Mouse (Mus musculus) spleen, postnatal 14 days (tissue): Measurements from ENCODE around the gene Actr10.
A peak's percentile ranks its signal among the peaks of the same experiment; 100 is the strongest.

Experiments
- DNase-seq, 2 experiments: peaks; one replicate each; pipeline ENCODE4 v3.0.0; 2021 to 2022; ENCODE audit warnings: low spot score in 2 of 2

Gene Actr10

DNA sequence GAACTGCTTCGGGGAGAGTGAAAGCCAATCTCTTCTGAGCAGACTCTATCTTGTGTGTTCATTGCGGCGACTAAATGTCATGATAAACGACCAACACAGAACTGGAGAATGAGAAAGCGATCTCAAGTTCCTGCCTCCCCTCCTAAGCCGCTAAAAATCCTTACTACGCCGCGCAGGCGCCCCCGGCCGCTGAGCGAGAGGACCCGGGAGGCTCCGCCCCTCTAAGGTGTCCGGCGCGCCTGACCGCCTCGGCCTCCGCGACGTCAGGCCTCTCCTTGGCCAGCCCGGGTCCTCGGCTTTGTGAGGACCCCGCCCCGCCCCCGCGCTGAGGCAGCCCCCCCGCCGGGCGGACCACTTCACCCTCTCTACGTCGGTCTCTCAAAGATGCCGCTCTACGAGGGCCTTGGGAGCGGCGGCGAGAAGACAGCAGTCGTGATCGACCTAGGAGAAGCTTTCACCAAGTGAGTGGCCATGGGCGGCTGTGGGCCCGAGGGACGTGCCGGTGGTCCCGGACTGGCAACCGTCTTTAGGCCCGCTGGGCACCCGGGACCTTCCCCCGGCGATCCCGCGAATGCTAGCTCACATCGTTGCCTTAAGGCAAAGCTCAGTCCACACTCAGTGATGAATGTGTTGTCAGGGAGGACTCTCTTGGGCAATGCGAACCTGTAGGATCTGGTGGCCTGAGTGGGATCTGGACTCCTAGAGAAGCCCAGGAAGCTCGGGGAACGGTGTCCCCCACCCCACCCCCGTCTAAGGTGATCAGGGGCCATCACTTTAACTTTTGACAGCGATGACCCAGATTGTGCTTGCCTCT is at the start of gene Actr10:
TSS of gene Actr10 (plus strand) at position 287 of the 814 bp plus-strand sequence.
- DNase-seq: peak; percentile 90 to 93

DNA sequence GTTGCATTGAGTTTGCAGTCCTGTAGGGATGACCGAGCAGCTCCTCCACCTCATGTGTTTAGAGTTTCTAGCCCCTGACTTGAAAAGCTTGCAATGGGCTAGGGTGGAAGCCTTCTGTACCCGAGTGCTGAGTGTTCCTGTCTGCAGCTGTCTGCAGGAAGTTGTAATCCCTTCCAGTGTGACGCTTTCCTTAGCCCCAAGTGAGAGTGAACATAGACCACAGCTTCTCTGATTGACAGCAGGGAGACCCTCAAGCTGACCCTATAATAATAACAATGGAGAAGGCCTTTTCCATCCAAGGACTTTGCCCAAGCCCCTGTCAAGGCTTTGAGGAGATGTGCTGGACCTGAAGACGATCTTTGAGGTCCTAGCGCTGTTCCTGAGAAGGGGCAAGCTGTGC is 47.3 kb upstream of the Actr10 start:
- no peak for DNase-seq

DNA sequence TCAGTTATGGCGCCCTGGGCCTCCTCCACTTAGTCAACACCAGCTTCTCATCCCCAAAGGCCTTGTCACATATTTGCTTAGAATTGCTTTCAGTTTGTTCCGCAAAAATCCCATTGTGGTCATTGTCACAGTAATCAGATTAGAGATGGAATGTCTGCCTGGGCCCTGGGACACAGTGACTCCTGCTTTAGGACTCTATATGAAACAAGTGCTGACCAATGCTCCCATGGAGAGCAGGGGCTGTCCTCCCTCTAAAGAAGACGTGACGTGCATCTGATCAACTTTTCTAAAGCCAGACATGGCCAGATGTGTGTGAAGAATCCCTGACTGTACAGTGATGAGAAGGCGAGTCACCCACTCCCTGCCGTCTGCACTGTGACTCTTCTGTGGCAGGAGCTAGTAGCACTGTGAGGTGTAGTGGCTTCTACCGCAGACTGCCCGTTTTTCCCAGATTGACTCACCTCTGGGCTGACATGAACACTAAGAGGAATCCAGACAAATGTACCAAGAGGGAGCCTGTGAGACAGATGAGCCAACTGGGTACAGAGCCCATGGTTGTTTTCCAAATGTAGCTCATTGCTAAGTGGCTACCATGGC is 46.7 kb upstream of the Actr10 start:
- DNase-seq: no peak

DNA sequence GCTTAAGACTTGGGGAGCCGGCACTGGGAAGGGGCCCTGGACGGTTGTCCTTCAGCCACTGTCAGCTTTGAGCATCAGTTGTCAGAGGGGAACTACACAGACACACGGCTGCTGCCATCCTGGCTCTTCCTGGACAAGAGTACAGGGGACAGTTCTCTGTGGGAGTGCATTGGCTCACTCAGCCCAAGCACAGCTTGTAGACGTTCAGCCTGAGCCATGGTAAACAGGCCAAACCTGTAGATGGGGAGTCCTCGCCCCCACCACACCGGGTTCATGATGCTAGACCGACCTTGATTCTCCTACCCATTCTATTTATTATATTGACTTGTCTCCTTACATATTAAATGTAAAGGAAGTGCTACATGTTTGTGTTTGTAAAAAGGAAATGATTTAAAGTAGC is 42.4 kb upstream of the Actr10 start:
- DNase-seq: no peak

DNA sequence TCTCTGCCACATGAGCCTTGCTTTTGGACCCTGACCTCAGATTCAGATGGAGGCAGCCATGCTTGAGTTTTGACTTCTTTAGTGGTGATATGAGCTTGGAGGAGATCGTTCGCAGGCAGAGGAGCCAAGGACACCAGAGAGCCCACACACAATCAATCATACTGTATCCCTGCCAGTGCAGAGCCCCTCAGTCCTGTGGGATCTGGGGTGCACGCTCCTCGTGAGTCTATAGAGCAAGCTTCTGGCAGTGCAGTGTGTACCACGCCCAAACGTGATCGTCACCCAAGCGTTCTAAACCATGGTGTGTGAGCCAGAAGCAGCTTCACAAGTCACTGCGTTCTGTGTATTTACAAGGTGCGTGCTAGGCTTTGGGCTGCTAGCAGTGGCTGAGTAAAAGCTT is 41.6 kb upstream of the Actr10 start:
- DNase-seq: no peak

DNA sequence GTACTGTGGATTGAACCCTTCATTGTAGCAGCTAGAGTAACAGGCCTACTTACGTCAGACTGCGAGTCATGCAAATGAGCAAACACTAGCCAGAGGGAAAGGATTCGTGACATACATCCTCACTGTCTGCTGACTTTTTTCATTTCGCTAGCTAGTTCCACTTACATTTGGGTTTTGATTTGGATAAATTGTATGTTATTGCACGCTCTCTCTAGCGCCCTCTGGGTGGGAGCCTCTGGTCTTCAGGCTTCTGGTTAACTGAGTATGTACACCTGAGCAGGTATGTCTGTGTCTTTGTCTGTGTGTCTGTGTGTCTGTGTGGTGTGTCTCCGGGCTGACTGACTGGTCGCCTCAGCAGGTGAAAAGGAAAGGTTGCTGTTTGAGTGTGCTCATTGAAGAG is 40.2 kb upstream of the Actr10 start:
- DNase-seq: no peak

DNA sequence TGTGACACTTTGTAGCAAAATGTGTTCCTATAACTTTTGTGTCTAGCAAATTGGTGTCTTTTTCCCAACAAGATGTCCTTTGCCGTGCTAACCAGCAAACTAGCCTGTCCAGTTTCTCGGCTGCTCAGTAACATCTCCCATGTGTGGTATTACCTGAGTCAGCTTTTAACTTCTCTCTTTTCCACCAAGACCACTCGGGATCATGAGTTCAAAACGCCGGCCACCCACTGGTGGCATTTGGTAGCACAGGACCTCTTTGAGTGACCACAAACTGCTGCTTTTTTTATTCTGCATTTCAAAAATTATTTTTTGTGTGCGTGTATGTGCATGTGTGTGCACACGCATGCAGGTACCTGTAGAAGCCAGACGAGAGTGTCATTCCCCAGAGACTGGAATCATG is 39.2 kb upstream of the Actr10 start:
- no peak for DNase-seq

DNA sequence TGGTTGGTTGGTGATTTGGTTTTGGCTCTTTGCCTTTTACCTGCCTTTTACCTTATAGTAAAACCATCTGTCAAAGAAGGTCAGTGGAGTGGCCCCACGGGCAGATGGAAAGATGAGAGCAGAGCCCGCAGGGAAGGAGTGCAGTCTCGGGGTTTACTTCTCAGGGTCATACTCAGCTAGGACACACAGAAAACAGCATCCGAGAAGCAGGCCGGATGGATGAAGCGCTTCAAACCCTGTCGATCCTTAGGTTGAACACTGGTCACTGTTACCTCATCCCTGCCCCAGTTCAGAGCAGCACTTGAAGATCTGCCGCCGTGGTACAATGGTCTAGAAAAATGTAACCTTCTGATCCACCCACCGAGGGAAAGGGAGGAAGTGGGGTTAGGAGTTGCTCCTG is 33.2 kb upstream of the Actr10 start:
- no peak for DNase-seq

DNA sequence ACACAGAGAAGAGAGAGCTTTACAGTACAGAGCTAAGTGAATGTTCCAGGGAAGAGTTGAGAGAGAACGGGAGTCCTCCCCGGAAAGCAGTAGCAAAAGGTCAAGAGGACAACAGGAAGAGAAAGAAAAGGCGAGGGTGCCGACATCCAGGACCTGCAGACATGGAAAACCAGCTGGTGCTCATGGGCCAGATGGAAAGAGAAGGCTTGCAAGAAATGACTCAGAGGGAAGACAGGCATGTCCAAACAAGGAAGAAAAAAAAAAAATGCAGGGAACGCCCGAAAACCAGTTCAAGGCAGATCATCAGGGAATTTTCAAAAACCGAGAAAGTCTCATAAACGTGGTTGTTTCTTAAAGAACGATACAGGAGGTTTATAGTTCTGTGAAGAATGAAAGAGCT is 30.8 kb upstream of the Actr10 start:
- no peak for DNase-seq

DNA sequence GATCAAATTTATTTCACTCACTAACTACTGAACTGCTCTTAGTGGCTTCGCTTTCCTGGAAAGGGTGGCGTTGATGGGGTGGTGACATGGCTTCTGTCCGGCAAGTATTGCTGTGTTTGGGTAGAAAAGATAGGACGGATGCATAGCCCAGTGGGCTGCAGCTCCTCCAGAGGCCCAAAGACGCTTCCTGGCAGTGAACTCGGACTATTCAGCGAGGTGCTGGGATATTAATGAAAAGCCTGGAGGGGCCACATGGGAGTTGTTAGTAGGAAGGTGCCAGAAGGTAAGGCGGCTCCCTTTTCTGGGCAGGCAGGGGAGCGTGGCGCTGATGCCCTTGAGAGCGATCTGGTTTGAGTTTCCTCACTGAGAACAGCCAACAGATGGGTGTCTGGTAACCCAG is 30.0 kb upstream of the Actr10 start:
- no peak for DNase-seq

DNA sequence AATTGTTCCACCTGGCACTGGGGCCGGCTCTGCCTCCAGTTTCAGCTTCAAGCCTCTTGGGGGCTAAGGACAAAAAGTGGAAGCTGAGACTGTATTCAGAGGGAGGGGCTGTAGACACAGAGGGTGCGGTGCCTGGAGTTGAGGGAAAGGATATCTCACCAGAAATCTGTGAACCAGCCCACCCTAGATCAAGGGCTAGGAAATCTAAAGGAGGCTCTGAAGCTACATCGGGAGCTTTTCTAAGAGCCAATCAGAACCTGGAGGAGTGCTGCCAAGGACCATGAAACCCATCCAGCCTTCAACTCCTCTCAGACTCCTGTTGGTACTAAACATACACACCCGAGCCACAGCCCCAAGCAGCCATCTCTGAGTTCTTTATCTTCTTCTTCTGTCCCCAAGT is 29.6 kb upstream of the Actr10 start:
- no peak for DNase-seq

DNA sequence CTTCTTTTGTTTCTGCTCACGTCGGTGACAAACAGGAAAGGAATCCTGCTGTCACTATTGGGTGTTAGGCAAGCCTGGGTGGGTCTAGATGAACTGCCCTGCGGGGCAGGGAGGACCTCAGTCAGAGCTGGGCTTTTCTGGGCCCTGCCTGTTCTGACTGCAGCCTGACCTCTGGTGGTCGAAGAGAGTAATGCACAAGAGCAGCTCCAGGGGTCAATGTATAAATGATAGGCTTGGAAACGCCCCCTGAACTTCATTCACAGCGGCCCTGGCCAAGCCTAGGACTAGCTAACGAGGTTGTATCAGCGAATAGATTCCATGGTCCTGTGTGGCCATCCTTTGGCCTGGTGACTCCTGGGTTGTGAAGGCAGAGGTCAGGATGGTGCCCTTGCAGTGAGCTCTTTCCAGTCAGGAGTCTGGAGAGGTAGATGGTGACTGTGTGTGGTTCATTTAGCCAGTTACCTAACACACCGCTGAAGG is 27.4 kb upstream of the Actr10 start:
- peak; percentile 34 to 67 for DNase-seq

DNA sequence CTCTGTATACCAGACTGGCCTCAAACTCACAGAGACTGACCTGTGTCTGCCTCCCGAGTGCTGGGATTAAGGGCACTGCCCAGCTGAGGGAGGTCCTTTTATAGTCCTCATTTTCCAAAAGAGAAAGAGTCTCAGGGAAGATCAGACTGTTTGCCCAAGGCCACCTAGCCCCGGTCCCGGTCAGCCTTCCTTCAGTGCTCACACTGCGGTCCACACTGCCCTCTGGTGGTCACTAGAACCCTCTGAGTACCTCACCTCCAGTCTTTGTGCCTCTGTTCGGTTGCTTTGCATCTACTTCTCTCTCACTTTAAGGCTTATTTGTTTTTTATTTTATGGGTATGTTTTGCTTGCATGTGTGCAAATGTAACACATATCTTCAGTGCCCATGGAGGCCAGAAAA is 26.6 kb upstream of the Actr10 start:
- DNase-seq: peak; percentile 46 to 65

DNA sequence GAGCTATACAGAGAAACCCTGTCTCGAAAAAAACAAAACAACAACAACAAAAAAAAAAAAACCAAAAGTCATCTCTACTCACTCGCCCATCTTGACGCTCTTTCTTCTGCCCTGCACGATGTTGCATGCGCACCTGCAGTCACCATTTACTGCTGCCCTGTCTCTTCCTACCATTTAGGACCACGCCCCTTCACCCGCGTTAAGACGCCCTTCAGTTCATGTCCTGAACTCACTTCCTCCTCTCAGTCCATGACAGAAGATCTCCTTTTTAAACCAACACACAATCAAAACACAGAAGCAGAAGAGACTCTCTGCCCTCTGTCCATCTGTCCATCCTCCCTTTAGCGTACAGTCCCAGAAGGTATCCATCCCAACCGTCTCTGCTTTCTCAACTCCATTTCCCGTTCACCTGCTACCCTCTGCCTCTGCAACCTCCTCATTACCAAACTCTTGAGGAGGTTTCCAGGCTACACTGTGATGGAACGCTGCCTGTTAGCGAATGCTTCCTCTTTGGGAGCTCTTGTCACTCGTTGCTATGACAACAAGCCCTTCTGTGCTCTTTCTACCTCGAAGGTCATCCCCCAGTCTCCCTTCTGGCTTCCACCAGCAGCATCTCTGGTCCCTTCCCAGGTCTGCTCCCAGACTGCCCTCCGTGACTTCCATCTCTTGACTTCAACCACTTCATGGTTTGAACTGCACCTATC is 25.8 kb upstream of the Actr10 start:
- DNase-seq: no peak

DNA sequence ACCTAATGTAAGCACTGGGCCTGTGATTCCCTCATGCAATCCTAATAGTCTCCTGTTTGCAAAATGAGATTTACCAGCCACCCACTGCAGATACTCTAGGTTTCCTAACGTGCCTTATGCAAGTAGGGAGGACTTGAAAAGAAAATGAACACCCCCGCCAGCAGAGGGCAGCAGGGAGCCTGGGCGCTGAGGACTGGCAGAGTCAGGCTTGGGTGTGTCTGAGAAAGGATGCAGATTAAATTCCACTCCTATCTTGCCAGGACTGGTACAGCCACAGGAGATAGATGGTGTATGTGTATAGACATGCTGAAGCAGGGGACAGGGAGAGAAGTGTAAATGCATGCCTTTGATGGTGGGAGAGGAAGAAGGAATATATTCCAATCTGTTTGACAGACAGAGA is 24.2 kb upstream of the Actr10 start:
- DNase-seq: peak; percentile 66 to 77

DNA sequence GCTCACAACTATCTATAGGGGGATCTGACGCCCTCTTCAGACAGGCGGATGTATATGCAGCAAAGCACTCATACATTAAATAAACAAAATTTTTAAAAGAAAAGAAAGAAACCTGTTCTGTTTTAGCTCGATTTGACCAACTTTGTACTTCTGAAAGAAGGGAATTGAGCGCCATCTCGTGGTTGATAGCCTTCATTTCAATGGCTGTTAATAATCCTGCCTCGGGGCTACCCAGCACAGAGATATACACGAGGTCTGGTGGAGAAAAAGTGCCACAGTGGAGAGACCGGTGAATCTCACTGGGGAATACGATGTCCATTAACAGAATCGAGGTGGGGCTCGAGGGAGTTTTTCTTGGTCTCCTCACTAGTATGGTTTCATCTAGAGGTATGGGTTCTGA is 23.3 kb upstream of the Actr10 start:
- DNase-seq: no peak

DNA sequence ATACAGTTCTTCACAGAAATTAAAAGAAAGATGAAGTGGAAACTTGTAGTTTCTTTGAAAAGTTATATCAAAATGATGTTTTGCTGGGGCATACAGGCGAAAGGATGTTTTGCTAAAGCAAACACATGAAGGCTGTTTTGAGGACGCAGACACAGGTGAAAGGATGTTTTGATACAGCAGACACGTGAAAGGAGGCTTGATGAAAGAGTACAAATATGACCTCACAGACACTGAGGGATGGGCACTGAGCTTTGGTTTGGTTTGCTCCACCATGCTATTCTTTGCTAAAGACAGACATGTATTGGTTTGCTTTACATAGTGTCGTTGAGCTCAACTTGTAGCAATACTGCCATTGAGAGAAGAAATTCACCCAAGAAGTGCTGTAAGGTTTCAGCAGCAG is 7.9 kb upstream of the Actr10 start:
- no peak for DNase-seq

DNA sequence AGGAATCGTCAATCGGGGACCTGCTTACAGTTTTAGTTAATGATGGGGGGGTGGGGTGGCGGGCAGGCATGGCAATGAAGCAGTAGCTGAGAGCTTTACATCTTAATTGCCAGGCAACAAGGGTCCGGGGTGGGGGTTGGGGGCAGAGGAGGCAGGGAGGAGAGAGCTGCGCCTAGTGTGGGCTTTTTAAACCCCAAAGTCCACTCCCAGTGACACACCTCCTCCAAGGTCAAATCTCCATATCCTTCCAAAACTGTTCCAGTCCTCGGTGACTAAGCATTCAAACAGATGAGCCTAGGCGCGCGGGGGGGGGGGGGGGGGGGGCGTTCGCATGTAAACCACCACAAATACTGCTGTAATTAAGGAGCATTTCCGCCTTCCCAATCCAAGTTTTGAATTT is 507 bp upstream of the Actr10 start:
- no peak for DNase-seq

DNA sequence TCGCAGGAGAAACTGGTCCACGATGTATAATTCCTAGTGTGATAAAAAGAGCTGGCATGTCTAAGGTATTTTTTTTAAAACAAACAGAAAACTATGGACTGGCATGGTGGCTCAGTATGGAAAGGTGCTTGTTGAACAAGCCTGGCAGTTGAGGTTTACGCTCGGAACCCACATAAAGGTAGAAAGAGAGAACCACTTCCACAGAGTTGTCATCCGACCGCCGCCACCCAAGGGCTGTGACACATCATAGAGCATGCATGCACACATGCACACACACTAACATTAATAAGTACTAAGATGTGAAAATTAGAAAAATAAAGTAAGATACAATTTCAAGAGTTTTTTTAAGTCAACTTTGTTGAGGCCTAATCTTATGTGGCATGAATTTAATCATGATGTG is 3.1 kb downstream of the Actr10 start:
- no peak for DNase-seq

DNA sequence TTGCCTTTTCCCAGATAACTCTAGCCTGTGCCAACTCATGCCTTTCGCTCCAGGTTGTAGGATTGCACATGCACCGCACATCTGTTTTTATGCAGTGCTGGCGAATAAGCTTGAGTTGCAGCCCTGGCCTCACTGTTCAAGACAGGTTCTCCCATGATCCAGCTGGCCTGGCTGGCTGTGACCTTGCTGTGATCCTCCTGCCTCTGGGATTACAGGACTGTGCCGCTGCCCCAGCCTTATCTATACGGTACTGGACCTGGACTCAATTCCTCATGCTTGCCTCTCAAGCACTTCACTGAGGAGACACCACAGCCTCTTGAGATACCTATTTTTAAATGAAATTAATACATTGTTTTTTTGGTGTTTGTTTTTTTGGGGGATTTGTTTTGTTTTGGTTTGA is 6.5 kb downstream of the Actr10 start:
- no peak for DNase-seq

DNA sequence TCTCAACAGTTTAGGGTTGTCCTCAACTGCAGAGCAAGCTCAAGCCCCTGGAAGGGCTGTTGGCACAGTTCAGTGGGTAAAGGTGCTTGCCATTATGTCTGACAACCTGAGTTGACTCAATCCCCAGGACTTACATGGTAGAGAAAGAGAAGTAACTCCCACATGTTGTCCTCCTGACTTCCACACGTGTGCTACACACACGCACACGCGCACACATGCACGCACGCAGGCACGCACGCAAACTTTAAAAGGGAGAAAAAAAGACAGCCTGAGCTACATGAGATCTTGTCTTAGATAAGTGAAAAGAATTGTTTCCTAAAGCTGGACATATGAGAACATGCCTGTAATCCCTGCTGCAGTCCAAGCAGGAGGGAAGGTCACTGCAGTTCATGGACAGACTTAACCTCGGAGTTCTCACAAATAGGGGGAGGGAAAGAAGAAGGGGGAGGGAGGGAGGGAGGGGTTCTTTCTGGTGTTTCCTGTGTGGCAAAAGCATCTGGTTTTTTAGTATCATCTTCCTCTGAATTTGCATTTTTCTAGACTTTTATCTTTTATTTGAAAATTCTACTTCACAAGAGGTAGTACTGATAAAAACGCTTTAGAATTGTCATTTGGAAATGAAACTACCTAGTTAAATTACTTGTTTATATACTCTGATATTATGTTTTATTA is 9.1 kb downstream of the Actr10 start:
- DNase-seq: no peak

DNA sequence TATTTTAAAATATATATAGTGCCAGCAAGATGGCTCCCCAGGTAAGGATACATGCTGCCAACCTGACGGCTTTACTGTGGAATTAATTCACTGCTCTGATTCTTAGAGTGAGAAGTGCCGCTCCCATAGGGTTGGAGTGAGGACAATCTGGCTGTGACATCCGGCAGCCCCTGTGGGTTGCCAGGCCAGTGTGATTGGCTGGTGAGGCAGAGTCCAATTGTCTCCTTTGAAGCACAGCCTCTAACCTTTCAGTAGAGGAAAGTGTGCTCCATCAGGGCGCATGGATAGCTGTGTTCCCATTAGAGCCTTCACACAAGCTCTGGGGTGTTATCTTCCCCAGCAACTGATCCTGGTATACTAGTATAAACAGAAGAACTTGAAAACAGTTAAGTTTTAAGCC is 21.0 kb downstream of the Actr10 start:
- DNase-seq: no peak
